Mouse (Mus musculus): ENCODE measurements around the gene Tmem50b.

The Tmem50b gene

DNA sequence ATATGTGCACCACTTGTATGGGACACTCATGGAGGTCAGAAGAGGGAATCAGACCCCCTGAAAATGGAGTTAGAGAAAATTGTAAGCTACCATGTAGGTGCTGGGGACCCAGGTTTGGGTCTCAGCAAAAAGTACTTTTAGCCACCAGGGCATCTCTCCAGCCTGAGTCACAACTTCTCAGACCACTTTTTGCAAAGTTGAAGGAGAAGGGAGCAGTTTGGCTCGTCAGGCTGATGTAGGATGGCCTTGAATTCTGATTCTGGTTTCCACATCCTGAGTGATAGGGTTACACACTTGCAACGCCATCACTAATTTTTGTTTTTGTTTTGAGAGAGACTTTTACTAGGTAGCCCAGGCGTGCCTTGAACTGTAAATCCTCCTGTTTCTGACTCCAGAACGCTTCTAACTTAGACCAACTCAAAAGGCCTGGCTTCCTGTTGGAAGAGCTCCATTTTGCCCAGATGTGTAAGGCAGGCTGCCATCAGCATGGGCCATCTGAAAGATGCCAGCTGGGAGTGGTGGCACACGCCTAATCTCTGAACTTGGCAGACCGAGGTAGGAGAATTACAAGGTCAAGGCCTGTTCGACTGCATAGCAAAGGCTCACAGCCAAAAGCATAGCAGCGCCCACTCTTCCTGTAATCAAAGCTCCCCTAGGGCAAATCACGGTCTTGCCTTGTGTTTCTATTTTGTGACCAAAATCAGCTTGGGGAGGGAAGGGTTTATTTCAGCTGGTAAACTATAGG, 12.1 kb upstream of the Tmem50b start:
- DNase-seq (ENCODE audit: low spot score in 2 of 2), result no peak

DNA sequence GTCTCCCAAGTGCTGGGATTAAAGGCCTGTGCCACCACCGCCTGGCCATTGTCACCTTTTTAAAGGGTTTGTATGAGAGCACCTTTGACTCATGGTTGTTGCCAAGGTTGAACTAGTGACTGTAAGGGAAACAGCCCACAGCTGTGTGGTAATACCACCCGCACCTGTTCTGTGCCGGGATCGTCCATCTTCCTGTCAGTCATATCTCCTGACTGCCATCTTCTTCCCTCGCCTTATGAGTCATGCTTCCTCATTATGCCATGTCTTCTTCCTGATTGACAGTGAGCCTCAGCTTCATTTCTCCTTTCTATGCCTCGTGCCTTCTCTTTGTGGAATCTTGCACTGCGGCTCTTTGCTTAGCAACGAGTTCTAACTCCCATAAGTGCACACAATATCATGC, 9.4 kb upstream of the Tmem50b start:
- DNase-seq (ENCODE audit: low spot score in 2 of 2), result no peak

- no peak for DNase-seq (ENCODE audit: low spot score in 2 of 2)
Measured at GRCm38 (mm10) chr16:91605156-91605555, 7.6 kb upstream of the Tmem50b start.

- no peak for DNase-seq (ENCODE audit: low spot score in 2 of 2)
Measured at GRCm38 (mm10) chr16:91601693-91602092, 4.1 kb upstream of the Tmem50b start.

- DNase-seq (ENCODE audit: low spot score in 2 of 2), result no peak
Measured at GRCm38 (mm10) chr16:91601081-91601480, 3.5 kb upstream of the Tmem50b start.

- no peak for DNase-seq (ENCODE audit: low spot score in 2 of 2)
Measured at GRCm38 (mm10) chr16:91599242-91599641, 1.6 kb upstream of the Tmem50b start.

DNA sequence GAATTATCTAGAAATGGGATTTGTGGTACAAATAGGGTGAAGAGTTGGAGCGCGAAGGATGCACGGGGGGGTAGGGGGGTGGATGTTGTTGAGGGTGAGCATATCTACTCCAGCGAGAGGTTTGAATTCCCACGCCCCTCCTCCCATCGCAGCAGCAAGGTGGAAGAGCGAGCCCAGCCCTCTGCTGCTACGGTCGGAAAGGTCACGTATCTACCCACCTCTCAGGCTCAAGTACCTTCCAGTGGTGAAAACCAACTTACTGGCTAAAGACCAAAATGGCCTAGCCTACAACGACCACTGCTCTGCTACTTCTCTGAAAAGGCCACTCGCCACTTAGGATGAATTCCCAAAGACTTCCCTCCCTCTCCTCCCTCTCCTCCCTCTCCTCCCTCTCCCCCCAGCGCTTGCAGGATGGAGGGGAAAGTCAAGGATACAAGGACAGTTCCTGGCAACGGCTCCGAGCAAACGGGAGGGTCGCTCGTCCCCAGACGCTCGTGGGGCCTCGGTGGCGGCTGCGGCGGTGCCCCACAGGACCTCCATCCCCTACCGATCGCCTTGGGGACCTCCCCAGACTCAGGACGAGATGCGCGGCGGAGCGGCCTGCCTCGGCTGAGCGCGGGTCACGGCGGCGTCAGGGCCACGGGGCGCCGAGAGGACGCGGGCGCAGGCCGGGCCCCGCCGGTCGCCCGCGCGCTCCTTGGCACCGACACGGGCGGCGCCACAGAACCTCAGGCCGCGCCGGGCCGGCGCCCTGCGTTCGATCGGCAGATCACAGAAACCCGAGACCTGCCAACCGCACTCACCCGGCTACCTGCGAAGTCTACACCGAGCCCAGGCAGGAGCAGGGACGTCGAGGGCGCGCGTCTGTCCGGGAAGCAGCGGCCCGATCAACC, 575 bp downstream of the Tmem50b start:
- peak; percentile 10 to 13 for DNase-seq (ENCODE audit: low spot score in 2 of 2)

DNA sequence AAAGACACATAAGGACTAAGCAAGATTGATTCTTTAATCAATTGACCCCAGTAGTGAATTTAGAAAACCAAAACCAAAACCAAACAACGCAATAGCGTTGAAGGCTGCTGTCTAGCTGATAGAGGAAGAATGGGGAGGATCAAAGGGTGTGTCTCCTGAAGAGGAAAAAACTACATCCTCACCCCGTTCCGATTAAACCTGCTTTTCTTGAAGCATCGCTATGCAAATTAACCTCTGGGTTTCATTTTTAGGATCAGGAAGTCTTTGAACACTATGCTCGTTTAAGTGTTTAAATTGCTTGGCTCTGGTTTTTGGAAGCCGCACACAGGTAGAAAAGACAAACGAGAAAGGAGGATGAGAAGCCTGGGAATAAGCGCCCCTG, 1.2 kb downstream of the Tmem50b start:
- no peak for DNase-seq (ENCODE audit: low spot score in 2 of 2)

- peak in 1 of 2 experiments; percentile 21 for DNase-seq (ENCODE audit: low spot score in 2 of 2)
Measured at GRCm38 (mm10) chr16:91595076-91595475, 2.5 kb downstream of the Tmem50b start.

DNA sequence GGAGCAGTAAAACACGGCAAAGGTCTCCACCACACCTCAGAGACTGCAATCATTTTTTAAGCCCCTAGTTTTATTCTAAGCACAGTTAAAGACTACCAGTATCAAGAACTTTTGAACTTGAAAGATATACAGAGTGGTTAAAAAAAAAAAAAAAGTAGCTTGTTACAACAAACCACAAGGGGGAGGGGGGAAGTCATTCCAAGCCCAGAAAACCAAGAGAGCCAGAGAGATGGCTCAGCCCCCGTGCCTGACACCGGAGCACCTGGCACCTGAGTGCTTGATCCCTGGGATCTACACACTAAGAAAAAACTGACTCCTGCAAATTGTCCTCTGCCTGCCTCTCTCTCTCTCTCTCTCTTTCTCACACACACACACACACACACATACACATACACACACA, 4.3 kb downstream of the Tmem50b start:
- no peak for DNase-seq (ENCODE audit: low spot score in 2 of 2)

DNA sequence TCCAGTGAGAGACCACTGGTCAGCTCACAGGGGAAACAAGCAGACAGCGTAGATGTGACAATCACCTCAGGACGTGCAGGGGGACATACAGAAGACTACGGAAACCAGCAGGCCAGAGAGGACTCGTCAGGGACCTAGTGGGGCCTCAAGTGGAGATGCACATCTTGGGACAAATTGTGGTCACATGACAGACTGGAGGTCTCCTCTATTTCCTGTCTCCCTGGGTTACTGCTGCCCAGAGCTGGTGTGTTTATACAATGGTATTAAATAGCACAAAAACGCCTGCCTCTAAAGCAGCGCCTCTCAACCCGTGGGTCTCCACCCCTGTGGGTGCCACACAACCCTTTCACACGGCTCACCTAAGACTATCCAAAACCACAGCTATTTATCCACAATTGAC, 5.4 kb downstream of the Tmem50b start:
- no peak for DNase-seq (ENCODE audit: low spot score in 2 of 2)

- no peak for DNase-seq (ENCODE audit: low spot score in 2 of 2)
Measured at GRCm38 (mm10) chr16:91588703-91589102, 8.9 kb downstream of the Tmem50b start.

GRCm38 (mm10) chr16:91587730-91588453, 9.7 kb downstream of the Tmem50b start:
- no peak for DNase-seq (ENCODE audit: low spot score in 2 of 2)

- DNase-seq (ENCODE audit: low spot score in 2 of 2), result no peak
Measured at GRCm38 (mm10) chr16:91586244-91586643, 11.4 kb downstream of the Tmem50b start.

DNA sequence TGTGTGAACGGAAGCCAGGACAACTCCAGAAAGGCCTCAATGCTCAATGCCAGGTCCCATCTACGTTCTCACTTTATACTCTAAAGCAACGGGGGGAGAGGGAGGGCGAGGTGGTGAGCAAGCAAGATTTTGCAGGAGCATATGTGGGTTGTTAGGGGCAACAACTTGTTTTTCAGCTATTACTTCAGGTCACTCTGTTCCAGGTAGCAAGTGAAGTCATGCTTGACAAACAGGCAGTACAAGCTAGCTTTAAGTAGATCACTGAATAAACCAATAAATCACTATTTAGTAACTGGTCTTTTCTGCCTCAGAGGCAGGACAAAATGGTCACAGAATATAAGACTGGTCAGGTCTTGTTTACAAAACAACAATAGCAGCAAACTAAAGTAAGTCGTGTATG, 12.0 kb downstream of the Tmem50b start:
- DNase-seq (ENCODE audit: low spot score in 2 of 2), result no peak

GRCm38 (mm10) chr16:91582307-91582706, 15.3 kb downstream of the Tmem50b start:
- DNase-seq (ENCODE audit: low spot score in 2 of 2), result peak in 1 of 2 experiments; percentile 31

GRCm38 (mm10) chr16:91578980-91579720, 18.4 kb downstream of the Tmem50b start:
- DNase-seq (ENCODE audit: low spot score in 2 of 2), result peak; percentile 17 to 21

GRCm38 (mm10) chr16:91575151-91575550, 22.4 kb downstream of the Tmem50b start:
- DNase-seq (ENCODE audit: low spot score in 2 of 2), result no peak

GRCm38 (mm10) chr16:91571105-91571504, 26.5 kb downstream of the Tmem50b start:
- DNase-seq (ENCODE audit: low spot score in 2 of 2), result no peak

DNA sequence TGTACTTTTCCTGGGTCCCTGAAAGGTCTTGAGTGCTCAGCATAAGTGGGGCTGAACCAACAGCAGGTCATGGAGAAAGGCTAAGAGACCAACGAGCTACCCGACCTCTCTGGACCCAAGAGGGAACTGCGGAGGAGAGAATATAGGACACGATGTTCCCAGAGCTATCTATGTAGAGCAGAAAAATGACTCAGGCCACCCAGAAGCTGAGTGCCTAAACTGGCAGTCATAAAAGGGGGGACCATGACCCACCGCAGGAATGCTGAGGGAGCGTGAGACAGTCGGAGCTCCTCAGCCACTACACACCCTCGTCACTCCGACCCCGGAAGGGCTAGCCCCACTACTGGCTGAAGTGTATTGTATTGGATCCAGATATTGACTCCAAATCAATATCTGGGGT, 28.6 kb downstream of the Tmem50b start:
- DNase-seq (ENCODE audit: low spot score in 2 of 2), result no peak

GRCm38 (mm10) chr16:91566002-91566401, 31.6 kb downstream of the Tmem50b start:
- no peak for DNase-seq (ENCODE audit: low spot score in 2 of 2)

All from right cerebral cortex, adult 2 months (tissue).